Mouse (Mus musculus): ENCODE results near the gene L1td1.

DNA sequence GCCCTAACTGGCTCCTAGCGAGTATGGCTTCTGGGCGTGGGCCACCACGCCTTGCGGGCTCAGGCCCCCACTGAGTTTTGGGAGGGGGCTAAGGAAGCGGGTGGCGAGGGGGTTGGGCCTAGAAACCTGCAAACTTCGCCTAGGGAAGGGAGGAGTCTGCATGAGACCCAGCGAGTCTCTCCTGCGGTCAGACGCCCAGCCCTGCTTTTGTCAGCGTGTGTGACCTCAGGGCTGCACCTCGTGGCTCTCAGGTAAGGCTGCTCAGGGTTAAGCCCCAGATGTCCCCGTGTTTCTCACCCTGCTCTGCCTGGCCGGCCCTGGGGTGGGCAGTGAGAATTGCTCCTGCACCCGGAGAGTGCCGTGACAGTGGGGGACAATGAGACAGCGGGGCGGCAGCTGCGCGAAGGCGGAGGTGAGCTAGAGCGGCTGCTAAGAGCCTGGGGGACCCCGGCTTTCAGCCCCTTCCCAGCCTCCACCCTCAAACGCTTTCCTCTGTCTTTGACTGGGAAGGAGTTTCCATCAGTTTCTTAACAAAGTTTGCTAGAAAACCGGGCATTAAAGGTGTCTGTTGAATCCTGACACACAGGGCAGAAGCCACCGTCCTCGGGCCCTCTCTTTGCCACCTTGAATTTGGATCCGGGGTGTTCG is at the start of gene L1td1:
- TF ChIP-seq MXI1 (IDR thresholded peaks at IDR 0.05; ENCODE audit: low read depth, low read length) (no peak), CTCF (conservative IDR thresholded peaks at IDR 0.05 in 1 of 2, IDR thresholded peaks at IDR 0.05 in 1 of 2; ENCODE audit: low read depth in 2 of 2, low read length in 2 of 2) (no peak), POLR2A (IDR thresholded peaks at IDR 0.05; ENCODE audit: low read depth, low read length) (no peak), SMC3 (IDR thresholded peaks at IDR 0.05; ENCODE audit: low read depth, low read length) (no peak), MYC (IDR thresholded peaks at IDR 0.05; ENCODE audit: low read depth, low read length) (no peak)
